Mouse (Mus musculus) liver, adult (tissue): ENCODE results near the gene Mad1l1.

Experiments used
- GATA4 ChIP-seq: IDR thresholded peaks from 2 replicates; pipeline ENCODE4 v1.6.1; 2014; ENCODE audit warnings: mild to moderate bottlenecking, low read length; ENCODE audit not compliant: insufficient replicate concordance

Mad1l1 gene

DNA sequence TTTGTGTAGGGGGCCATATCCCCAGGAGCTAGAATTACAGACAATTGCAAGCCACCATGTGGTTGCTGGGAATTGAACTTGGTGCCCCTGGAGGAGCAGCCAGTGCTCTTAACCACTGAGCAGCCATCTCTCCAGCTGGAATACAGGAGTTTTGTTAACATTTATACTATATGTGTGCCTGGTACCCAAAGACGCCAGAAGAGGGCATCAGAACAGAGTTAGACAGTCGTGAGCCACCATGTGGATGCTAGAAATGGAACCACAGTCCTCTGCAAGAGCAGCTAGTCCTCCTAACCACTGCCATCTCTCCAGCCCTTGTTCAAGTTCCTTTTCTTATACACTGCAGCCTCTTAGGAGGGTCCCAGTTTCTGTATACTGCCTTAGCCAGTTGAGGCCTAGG lies 12.3 kb upstream of the Mad1l1 start:
- TF ChIP-seq GATA4, result no peak

DNA sequence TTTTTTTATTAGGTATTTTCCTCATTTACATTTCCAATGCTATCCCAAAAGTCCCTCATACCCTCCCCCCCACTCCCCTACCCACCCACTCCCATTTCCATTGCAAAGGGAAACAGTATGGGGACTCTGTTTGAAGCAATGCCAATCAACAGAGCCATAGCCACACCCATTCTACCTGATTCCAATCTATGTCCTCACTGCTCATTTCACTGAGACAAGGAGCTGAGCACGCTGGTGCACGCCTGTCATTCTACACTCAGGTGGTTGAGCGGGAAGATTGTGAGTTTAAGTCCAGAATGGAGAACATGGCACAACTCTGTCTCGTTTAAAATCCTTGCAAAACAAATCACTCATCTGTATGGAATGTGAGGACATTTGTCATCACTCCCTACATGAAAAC lies 11.2 kb upstream of the Mad1l1 start:
- TF ChIP-seq GATA4, result no peak

- no peak for TF ChIP-seq GATA4
Measured at GRCm38 (mm10) chr5:140331615-140332512, 10.5 kb upstream of the Mad1l1 start, which contains the start of gene Mrm2. Gene Mrm2, minus strand, starts transcription at chr5:140331898.

DNA sequence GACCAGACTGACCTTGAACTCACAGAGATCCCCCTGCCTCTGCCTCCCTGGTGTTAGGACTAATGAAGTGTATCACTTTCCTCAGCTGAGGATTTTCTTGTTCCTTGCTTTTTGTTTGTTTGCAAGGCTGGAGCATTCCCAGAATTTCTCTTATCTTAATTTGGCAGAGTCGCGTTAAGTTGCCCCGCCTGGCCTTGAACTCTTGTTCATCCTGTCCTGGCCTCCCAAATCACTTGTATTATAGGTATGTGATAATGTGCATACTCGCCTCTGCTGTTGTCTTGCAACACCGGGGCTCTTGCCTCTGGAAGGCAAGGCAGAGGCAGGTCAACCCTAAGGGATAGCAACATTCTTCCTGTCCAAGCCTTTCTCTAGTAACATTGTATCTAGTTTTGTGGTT lies 2.7 kb upstream of the Mad1l1 start:
- TF ChIP-seq GATA4, result no peak

DNA sequence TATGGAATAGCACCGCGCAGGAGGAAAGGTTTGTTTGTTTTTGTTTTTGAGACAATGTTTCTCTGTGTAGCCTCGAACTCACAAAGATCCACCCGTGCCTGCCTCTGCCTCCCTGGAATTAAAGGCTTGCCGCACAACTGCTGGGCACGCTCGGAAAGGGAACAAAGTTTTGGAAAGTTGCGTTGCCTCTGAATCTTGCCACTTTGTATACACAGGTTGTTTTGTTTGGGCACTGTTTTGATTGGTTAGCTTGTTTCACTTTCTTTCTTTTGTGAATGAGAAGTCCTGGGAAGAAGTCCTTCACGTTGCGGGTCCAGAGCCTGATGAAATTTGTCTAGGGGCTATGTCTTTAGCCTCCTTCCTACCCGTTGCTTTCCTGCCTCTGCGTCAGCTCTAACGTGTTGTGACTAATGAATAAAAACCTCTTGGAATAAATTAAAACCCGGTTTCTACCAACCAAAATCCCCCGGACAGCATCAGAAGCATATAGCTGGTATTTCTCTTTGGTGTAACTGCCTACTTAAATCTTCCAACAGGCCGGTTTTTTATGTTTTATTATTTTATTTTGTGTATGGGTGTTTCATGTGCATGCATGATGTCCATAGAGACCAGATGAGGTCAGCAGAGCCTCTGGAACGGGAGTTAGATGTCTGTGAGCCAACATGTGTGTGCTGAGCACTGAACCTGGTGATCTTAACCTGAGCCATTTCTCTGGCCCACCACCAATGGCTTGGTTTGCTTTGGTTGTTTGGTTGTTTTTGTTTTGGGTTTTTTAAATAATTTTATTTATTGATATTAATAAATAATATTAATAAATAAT lies 614 bp upstream of the Mad1l1 start:
- no peak for TF ChIP-seq GATA4

- no peak for TF ChIP-seq GATA4
Measured at GRCm38 (mm10) chr5:140316716-140317115, 4.6 kb downstream of the Mad1l1 start.

DNA sequence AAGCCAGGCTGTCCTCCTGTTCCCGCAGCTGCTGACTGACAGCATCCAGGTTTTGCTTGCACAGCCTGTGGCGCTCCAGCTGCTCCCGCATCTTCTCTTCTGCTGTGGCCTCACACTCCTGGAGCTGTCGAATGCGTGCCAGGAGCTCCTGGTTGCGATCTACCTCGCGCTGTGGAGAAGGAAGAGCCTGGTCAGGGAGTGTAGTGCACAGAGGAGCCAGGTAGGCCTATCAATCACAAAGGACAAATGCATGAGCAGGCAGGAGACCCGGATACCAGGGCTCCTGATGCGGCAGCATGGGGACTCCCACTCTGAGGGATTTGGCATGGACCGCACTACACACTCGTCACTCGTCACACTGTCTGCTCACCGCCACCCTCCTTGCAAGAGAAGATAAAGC lies 13.8 kb downstream of the Mad1l1 start:
- no peak for TF ChIP-seq GATA4

DNA sequence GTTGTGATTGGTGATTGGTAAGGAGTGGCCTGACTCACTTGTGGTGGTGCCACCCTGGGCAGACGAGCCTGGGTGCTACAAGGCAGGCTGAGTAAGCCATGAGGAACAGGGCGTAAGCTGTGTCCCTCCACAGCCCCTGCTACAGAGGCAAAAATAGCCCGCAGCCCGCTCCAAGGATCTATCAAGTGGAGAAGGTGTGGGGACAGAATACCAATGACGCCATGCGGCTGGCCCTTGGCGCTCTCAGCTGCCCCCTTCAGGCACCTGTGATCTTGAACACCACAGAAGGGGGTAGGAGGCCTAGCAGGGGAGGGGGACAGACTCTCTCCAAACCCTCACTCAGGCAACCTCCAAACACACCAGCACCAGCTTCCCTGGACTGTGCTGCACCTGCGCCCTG lies 15.3 kb downstream of the Mad1l1 start:
- no peak for TF ChIP-seq GATA4

DNA sequence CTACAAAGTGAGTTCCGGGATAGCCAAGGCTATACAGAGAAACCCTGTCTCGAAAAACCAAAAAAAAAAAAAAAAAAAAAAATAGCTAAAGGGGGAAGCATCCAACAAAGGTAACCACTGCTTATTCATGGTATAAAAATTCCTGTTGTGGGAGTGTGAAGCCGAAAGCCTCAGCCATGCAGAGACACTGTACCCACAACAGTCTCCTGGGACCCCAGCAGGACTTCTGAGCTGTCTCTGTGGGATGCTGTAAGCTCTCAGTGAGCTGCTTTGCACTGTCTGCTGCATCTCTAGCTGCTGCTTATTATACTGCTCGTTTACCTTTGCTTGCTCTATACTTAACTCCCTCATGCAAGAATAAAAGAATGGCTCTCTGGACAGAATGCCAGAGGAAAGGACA lies 23.1 kb downstream of the Mad1l1 start:
- TF ChIP-seq GATA4, result no peak

GRCm38 (mm10) chr5:140292152-140292551 lies 29.2 kb downstream of the Mad1l1 start:
- no peak for TF ChIP-seq GATA4

DNA sequence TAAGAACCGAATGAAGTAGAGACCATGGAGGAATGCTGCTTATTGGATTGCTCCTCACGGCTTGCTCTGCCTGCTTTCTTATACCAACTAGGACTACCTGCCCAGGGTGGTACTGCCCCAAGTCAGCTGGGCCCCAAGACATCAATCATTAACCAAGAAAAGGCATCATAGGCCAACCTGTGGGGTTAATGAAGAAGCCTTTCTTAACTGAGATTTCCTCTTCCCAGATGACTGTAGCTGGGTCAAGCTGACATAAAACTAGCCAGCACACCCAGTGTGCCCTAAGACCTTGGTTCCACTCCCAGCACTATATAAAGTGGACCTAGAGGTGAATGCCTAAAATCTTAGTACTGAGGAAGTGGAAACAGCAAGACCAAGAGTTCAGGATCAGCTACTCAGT lies 32.2 kb downstream of the Mad1l1 start:
- TF ChIP-seq GATA4, result no peak

DNA sequence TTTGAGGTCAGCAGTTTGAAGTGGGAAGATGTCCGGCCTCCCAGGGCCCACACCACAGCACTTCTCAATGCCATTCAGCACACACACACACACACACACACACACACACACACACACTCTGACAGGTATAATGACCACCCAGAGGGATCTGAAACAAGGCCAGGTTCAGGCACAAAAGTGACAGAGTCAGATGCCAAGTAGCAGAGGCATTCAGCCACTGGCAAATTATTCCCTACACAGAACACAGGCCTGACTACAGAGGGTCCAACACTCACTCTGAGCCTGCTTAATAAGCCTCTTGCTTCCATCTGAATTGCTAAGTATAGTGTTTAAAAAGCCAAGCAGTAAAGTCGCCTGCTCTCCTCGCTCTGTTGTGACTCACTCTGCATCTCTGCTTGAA lies 33.1 kb downstream of the Mad1l1 start:
- TF ChIP-seq GATA4, result no peak

DNA sequence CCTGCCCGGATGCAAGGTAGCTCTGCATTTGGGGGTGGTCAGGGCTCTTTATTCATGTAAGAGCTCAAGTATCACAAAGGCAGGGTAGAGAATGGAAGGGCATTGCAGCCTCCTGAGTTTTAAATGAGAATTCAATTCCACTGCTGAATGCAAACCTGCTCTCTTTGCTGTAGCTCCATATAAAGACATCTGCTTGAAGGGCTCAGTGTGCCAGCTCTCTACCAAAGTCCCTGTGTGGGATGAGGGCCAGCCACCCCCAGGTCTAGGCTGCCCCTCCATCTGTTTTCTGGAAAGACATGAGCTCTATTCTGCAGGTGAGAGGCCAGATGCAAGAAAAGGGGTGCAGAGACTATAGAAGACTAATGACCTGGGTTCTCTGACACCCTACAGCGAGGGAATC lies 36.6 kb downstream of the Mad1l1 start:
- no peak for TF ChIP-seq GATA4

GRCm38 (mm10) chr5:140284011-140284410 lies 37.3 kb downstream of the Mad1l1 start:
- TF ChIP-seq GATA4, result no peak

DNA sequence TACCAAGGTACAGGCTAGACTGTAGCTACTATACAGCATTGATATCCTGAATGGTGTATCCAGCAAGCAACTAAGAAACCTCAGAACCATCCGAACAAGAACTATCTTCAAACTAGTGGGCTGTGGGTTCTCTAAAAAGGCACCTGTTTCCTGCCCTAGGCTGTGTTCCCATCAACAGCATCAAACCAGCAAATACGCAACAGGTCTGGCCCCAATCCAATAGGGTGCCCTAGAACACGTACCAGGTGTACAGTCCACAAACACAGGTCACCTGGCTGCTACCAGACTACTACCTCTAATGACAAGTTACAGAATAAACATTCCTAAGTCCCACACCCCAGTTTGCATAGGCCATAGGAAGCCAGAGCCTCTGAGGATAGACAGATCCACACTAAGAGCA lies 38.5 kb downstream of the Mad1l1 start:
- no peak for TF ChIP-seq GATA4

DNA sequence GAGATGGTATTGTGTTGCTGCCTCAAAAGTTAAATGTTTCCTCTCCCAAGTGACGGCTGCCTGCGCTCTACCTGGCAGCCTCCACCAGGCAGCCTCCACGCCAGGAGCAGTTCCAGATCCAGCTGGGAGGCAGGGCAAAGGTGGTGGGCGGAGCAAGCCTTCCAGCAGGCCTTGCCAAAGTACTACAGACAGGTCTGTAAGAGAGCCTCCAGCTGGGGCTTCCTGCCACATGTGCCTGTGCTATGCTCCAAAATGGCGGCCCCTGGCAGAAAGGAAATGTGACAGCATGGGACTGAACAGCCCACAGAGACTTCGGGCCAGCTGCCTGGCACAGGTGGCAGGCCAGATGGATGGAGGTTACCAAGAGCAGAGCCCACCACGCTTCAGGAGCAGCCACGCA lies 39.0 kb downstream of the Mad1l1 start:
- TF ChIP-seq GATA4, result no peak
